Mouse (Mus musculus): ENCODE results near the gene Dis3l2.

Gene Dis3l2

DNA sequence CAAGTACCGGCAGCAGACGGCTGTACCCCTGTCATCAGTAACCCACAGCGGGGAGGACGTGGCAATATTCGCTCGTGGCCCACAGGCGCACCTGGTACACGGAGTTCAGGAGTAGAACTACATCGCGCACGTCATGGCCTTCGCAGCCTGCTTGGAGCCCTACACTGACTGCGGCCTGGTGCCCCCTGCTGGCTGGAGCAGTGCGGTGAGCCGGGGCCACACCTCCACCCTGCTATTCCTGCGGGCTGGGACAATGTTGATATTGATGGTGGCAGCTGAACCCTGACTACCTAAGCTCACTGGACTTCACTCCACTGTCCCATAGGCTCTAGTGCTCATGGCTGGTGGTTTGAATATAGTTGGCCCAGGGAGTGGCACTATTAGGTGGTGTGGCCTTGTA is 367.1 kb downstream of the Dis3l2 start:
- DNase-seq (ENCODE audit: low spot score in 2 of 2) = peak; percentile 6 to 14

GRCm38 (mm10) chr1:87073776-87074175 is 370.2 kb downstream of the Dis3l2 start:
- DNase-seq (ENCODE audit: low spot score in 2 of 2) = no peak

DNA sequence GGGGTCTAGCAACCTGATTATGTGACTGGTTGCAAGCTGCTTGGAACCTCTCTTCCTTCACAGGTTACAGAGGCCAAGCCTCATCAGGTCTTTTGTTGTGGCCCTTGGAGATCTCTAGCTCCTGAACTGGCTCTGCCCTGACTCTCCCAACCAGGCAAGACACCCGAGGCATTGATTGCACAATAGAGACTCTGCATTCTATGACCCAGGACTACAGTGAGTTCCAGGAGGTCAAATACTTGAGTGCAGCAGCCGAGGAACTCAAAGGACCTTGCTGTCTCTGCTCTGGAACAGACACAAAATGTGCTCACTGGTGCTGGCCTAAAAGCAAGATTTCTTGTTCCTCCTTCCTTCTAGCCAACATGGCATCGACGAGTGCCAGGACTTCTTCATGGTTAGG is 382.6 kb downstream of the Dis3l2 start:
- peak in 1 of 2 experiments; percentile 7 for DNase-seq (ENCODE audit: low spot score in 2 of 2)

GRCm38 (mm10) chr1:87086964-87087363 is 383.4 kb downstream of the Dis3l2 start:
- DNase-seq (ENCODE audit: low spot score in 2 of 2) = no peak

- no peak for DNase-seq (ENCODE audit: low spot score in 2 of 2)
Measured at GRCm38 (mm10) chr1:87089251-87089650, 385.6 kb downstream of the Dis3l2 start.

DNA sequence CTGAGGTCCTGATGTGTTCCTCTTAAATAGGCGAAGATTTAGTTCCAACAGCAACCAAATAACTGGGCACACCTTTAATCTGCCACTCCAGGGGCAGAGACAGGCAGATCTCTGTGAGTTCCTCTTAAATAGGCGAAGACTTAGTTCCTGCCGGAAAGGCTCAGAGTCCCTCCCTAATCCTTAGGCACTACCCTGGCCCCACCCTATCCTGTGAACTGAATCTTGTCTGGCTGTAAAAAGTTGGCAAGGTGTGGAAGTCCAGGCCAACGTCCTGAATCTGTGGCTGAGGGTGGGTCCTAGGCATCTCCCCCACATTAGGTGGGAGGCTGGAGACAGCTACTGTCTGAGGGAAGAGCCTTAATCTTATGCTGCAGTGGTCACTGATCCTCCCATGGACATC is 386.2 kb downstream of the Dis3l2 start, which contains the start of gene Alppl2:
Gene Alppl2, minus strand, starts transcription at position 101 of the 400 bp plus-strand sequence.
- no peak for DNase-seq (ENCODE audit: low spot score in 2 of 2)

DNA sequence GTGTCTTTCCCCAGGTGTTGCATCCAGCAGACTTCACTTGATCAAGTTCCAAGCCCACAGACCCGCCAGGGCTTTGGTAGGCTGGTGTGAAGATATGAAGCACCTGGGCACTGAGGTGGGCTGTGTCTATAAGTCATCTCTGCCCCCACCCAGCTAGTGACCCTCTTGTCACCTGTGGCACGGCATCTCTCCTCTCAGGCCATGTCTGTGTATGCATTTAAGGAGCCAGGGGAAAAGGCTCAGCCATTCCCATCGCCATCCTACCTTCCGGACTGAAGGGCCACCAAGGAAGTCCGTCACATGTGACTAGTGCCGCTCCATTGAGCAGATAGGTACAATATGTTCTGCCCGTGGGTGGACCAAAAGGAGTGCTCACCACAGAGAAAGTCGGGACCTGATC is 392.0 kb downstream of the Dis3l2 start:
- DNase-seq (ENCODE audit: low spot score in 2 of 2) = no peak

- DNase-seq (ENCODE audit: low spot score in 2 of 2) = peak; percentile 33 to 45
Measured at GRCm38 (mm10) chr1:87098358-87098975, 394.9 kb downstream of the Dis3l2 start.

Data from urinary bladder, postnatal 36 days (tissue).